Mouse (Mus musculus) cerebellum, adult 2 months (tissue): ENCODE data around the gene Col6a6. TPM values are rescaled to one million over a fixed set of nuclear protein-coding genes. Genes with fewer than 3 reads are reported as not detected.
A peak's percentile ranks its signal among the peaks of the same experiment; 100 is the strongest.

Source experiments
- DNase-seq, 2 experiments: peaks; one replicate each; pipeline ENCODE4 v3.0.0; 2021
- H3K27ac ChIP-seq: fragments of 200-500 bp; 2 replicates; pipeline ENCODE4 v1.5.1; 2012; ENCODE audit warnings: low read length, control low read depth, inconsistent platforms; ENCODE audit not compliant: insufficient read depth
- H3K27me3 ChIP-seq: fragments of 200-500 bp; 2 replicates; pipeline ENCODE4 v1.6.1; 2012; ENCODE audit warnings: inconsistent platforms, mild to moderate bottlenecking, low read length, moderate library complexity; ENCODE audit not compliant: control insufficient read depth, insufficient read depth
- H3K4me1 ChIP-seq: fragments of 200-500 bp; 2 replicates; pipeline ENCODE4 v1.6.1; 2011; ENCODE audit warnings: low read length; ENCODE audit not compliant: control insufficient read depth, insufficient read depth
- H3K4me3 ChIP-seq: fragments of 200-500 bp; replicated peaks from 2 replicates; pipeline ENCODE3; 2011; ENCODE audit warnings: mild to moderate bottlenecking, low read depth, low read length, control low read depth; ENCODE audit not compliant: insufficient read depth
- CTCF ChIP-seq: fragments of 200-500 bp; IDR thresholded peaks from 2 replicates; pipeline ENCODE4 v1.5.1; 2011; ENCODE audit warnings: low read depth, mild to moderate bottlenecking, control low read depth, low read length, moderate library complexity, borderline replicate concordance; ENCODE audit not compliant: insufficient read depth
- POLR2A ChIP-seq: fragments of 200-500 bp; IDR thresholded peaks from 2 replicates; pipeline ENCODE4 v1.6.1; 2011; ENCODE audit warnings: low read length, control low read depth, borderline replicate concordance; ENCODE audit not compliant: insufficient read depth
- WGBS: fragments of 180-500 bp; shearing (Covaris S2); methylation state at CpG from one replicate; pipeline ENCODE4 v1.1.7; 2018; 5-methylcytosine and 5-hydroxymethylcytosine counted together
- polyA plus RNA-seq: library from polyadenylated mRNA; depleted of rRNA; stranded (reverse); fragments of >200 nt; gene quantifications from 2 replicates; pipeline ENCODE4 v1.2.3, GENCODE M21; 2012

Gene Col6a6
- polyA plus RNA-seq, 1 experiment = 0.11 TPM

DNA sequence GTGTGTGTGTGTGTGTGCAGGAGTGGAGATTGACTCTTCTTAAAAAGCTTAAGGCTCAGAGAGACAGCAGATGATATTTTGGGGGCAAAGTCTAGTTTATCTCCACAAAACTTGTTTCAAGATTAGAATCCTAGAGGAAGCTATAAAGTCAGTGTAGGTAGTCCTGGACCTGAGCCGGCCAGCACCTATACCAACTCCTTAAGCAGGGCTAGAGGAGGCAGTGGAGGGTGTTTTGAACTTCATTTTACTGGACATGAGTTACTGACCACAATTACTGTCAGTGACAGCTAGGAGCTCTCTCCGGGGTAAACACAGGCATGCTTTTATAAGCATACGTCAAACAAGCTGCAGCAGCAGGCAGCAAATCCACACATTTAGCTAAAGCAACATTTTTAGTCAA lies 39.8 kb downstream of the Col6a6 start:
- no peak for DNase-seq

DNA sequence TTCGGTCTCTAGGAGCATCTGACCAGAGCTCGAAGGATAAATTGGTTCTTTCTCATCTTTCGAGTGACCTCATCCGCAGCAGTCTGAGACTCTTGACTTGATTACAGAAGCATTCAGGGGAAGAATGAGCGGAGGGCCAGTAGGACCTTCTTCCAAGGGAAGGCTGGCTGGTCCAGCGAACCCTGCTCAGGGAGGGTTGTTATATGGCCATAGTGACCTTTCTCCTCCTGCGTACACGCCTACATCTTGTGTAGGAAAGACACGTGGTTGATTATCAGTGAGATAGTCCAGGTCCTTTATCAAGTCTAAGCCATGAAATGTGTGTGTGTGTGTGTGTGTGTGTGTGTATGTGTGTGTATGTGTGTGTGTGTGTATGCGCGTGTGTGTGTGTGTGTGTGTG lies 40.2 kb downstream of the Col6a6 start:
- no peak overlapping the region for H3K4me3 ChIP-seq
- no peaks in the 10 kb centered on the region for H3K27me3 ChIP-seq
- 87% methylated on average over 11 of the region's 11 CpGs for whole genome bisulfite sequencing
- H3K4me1 ChIP-seq = no peaks in the 10 kb centered on the region
- TF ChIP-seq CTCF (no peak), POLR2A (no peak)
- no peak overlapping the region for H3K27ac ChIP-seq
- DNase-seq = no peak

More for the DNA sequence above, 39.8 kb downstream of the Col6a6 start:
- TF ChIP-seq POLR2A (no peak), CTCF (no peak)
- Histone ChIP-seq H3K4me3 (no peak overlapping the region), H3K27me3 (no peaks in the 10 kb centered on the region), H3K27ac (no peak overlapping the region), H3K4me1 (no peaks in the 10 kb centered on the region)
- 78% methylated on average over 3 of the region's 3 CpGs for WGBS

DNA sequence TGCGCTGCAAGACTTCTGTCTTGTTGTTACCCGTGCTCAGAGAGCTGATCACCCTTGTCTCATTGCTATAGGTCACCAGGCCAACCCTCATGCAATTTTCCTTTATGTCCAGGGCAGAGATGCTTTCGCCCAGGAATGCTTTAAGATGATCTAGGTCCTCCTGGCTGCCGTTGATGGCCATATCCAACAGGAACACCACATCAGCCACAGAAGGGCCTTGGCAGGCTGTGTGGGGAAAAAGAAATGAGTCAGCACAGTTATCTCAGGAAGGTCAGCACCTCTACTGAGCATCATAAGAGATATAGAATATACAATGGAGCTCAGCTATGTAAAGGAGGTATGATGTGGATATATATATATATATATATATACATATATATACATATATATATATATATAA lies 43.9 kb downstream of the Col6a6 start:
- Histone ChIP-seq H3K4me1 (no peaks in the 10 kb centered on the region), H3K27me3 (no peaks in the 10 kb centered on the region), H3K4me3 (no peak overlapping the region), H3K27ac (no peak overlapping the region)
- TF ChIP-seq POLR2A (no peak), CTCF (no peak)
- 89% methylated on average over 4 of the region's 4 CpGs for WGBS
- no peak for DNase-seq

DNA sequence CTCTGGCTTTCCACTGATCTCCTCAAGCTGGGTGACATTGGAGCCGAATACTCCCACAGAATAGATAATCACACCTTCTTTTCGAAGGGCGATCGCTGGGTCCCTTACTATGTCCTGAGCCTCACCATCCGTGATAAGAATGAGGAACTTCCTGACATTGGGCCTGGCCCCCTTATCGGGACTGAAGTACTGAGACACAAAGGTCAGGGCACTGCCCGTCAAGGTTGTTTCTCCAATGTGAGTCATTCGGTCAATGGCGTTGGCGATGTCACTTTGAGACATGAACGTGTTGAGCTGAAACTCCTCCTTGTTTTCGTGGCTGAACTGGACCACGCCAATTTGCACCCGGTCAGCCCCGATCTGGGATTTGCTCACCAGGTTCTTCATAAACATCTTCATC lies 47.3 kb downstream of the Col6a6 start:
- 94% methylated on average over 15 of the region's 15 CpGs for WGBS
- Histone ChIP-seq H3K4me3 (no peak overlapping the region), H3K27ac (no peak overlapping the region), H3K27me3 (no peaks in the 10 kb centered on the region), H3K4me1 (no peaks in the 10 kb centered on the region)
- no peak for TF ChIP-seq CTCF
- DNase-seq = no peak

DNA sequence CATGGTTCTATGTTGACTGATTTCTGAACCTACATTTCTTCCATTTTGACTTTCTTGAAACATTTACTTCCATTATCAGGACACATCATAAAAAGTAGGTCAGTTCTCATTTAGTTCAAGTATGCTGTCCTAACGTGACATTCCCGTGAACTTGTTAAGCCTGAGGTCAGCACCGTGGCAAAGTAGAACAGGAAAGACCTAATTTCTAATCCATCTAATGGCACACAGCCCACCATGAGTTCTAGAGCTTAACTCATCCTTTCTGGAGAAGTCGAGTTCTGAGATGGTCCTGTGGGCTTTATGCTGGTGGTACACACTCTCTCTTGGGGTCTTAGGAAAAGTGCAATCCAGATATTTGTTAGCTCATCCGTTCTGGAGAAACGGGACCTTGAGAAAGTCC lies 49.2 kb downstream of the Col6a6 start:
- DNase-seq = no peak
- TF ChIP-seq CTCF (no peak), POLR2A (no peak)
- no peak overlapping the region for H3K4me3 ChIP-seq
- H3K27me3 ChIP-seq = no peaks in the 10 kb centered on the region
- 87% methylated on average over 6 of the region's 6 CpGs for WGBS
- no peak overlapping the region for H3K27ac ChIP-seq
- H3K4me1 ChIP-seq = no peaks in the 10 kb centered on the region

DNA sequence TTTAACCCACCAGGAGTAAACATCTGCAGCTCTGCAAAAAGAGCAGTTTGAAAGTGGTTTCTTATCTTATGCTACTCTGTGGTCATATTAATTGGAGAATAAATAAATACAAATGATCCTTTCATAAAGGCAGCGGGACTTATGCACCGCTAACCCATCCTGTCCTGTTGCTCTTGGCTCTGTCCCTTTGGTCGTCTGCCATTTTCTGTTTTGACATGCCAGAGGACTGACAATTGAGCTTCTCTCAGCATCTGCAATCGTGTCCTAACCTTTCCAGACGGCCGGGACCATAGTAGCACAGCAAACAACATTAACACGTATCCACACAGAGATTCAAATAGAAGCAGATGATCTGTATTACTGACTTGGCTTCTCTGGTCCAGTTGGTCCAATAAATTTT lies 53.1 kb downstream of the Col6a6 start:
- WGBS = 4% methylated on average over 7 of the region's 7 CpGs
- no peak for TF ChIP-seq CTCF
- no peak for TF ChIP-seq POLR2A
- no peak overlapping the region for H3K4me3 ChIP-seq

DNA sequence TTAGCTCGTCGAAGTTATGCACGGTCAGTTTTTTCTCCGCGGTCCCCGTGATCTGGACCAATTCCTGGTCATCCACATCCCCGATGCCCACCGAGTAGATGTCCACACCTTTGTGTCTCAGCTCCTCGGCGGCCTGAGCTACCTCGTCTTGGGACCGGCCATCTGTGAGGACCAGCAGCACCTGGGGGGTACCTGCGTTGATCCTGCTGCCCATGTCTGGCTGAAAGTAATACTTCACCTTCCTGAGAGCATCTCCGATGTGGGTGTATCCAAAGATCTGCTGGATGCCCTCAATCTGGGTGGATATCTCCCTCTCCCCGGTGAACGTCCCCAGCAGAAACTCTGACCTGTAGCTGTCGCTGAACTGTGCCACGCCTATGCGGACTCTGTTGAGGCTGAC lies 53.6 kb downstream of the Col6a6 start:
- Histone ChIP-seq H3K4me1 (peaks cover 3% of the 10 kb centered on the region; the same call in 1 of the 2 replicates), H3K4me3 (no peak overlapping the region), H3K27me3 (no peaks in the 10 kb centered on the region), H3K27ac (no peak overlapping the region)
- 80% methylated on average over 19 of the region's 19 CpGs for WGBS
- no peak for DNase-seq
- no peak for TF ChIP-seq POLR2A
- TF ChIP-seq CTCF = no peak

More for the DNA sequence above, 53.1 kb downstream of the Col6a6 start:
- DNase-seq = peak in 1 of 2 experiments; percentile 15
- Histone ChIP-seq H3K27ac (no peak overlapping the region), H3K27me3 (no peaks in the 10 kb centered on the region), H3K4me1 (peaks cover 3% of the 10 kb centered on the region; the same call in 1 of the 2 replicates)

DNA sequence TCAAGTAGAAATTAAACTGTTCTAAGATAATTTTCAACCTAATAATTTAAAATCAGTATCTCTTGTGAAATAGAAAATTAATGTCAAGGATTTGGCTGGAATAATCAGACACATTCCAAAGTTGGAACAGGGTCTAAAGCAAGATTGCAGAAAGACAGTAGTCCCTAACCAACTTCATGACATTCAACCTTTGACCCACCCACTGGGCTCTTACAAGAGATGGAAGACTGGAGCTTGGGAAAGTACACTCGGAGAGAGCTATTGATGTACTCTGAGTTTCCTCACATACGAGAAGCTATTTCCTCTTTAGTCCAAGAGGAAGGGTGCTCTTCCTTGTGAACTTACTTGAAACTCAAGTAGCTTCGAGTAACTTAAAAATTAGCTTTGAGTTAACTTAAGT lies 56.6 kb downstream of the Col6a6 start:
- peaks cover 3% of the 10 kb centered on the region; the same call in 1 of the 2 replicates for H3K4me1 ChIP-seq
- no peak overlapping the region for H3K4me3 ChIP-seq
- WGBS = 76% methylated on average over 3 of the region's 3 CpGs
- TF ChIP-seq POLR2A = no peak
- TF ChIP-seq CTCF = no peak
- H3K27me3 ChIP-seq = no peaks in the 10 kb centered on the region
- H3K27ac ChIP-seq = no peak overlapping the region
- DNase-seq = no peak

DNA sequence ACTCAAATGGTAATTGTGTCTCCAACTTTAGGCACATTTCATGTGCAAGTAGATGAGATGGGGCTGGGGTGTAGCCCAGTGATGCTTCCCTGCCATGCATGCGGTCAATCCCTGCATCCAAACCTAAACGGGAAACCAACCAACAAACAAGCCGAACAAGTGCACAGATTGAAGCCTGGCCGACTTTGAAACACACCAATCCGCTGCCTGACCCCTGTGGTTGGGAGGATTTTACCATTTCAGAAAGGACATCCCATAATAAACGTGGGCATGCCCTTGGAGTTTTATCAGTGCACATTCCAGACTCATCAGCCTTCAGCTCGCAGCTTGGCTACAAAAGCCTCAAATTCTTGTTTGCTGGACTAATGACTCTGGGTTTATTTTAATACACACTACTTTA lies 57.3 kb downstream of the Col6a6 start:
- DNase-seq = no peak
- no peak overlapping the region for H3K27ac ChIP-seq
- no peaks in the 10 kb centered on the region for H3K27me3 ChIP-seq
- 14% methylated on average over 7 of the region's 7 CpGs for WGBS
- H3K4me3 ChIP-seq = no peak overlapping the region
- no peak for TF ChIP-seq POLR2A
- no peak for TF ChIP-seq CTCF
- H3K4me1 ChIP-seq = peaks cover 3% of the 10 kb centered on the region; the same call in 1 of the 2 replicates
